Mouse (Mus musculus): ENCODE measurements around the gene Gas6. TPM values are rescaled to one million over a fixed set of nuclear protein-coding genes. Genes with fewer than 3 reads are reported as not detected.

The Gas6 gene
- total RNA-seq, 2 experiments from 2014 or later: 55.1 to 58.8 TPM

DNA sequence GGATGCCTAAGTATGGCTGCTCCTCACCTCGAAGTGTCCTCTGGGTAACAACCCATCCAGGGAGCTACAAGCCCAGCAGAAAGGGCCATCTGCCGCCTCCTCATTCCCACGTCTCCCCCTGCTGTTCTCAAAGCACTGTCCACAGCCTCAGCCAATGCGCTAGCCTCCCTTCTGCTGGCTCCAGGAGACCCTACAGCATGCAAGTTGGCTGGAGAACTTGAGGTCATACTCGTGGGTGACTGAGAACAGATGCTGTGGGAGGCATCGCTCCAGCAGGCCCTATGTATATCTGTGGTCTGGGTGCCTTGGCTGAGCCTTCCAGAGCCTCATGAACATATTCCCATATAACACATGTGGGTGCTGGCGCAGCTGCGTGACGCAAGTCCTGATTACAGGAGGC, 25.6 kb downstream of the Gas6 start:
- DNase-seq: no peak

DNA sequence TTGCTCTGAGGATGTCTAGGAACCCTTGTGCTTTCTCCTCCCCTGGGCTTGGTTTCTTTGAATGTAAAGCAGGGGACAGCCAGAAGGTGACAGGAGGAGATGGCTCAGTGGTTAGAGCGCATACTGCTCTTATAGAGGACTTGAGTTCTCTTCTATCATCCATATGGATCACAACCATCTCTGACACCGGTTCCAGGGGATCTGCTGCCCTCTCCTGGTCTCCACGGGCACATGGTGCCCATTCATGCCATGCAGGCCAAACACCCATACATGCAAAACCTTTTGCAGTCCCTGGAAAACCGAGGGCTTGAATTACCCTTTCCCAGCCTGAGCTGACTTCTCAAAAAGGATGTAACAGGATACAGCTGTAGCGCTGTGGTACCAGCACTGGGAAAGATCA, 27.3 kb downstream of the Gas6 start:
- intact Hi-C loops (cut with DNase I): no loop called here
- DNase-seq: peak in 1 of 2 experiments; percentile 4

More for the DNA sequence above, 25.6 kb downstream of the Gas6 start:
- intact Hi-C loops (cut with DNase I): no loop called here

- intact Hi-C loops (cut with DNase I): no loop called here
- peak in 1 of 2 experiments; percentile 2 for DNase-seq
These were observed 29.0 kb downstream of the Gas6 start for GRCm38 (mm10) chr8:13465324-13465723.

DNA sequence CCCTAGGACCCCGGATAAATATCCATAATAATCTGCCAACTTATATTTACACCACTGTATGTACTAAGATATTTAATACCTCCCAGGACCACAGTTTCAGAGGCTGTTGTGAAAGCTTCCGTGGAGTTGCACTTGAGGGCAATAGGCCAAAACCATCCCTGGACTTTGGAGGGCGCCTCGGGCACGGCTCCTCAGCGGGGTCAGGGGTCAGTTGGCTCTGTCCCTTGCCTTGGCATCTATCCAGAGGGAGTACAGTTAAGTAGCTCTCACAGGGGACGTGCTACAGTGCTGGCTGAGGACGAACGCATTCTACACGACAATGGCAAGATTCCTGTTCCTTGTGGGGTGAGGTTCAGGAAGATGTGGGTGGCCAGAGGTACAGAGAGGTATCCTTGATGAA, 31.9 kb downstream of the Gas6 start:
- peak in 1 of 2 experiments; percentile 23 for DNase-seq
- intact Hi-C loops (cut with DNase I): no loop called here

DNA sequence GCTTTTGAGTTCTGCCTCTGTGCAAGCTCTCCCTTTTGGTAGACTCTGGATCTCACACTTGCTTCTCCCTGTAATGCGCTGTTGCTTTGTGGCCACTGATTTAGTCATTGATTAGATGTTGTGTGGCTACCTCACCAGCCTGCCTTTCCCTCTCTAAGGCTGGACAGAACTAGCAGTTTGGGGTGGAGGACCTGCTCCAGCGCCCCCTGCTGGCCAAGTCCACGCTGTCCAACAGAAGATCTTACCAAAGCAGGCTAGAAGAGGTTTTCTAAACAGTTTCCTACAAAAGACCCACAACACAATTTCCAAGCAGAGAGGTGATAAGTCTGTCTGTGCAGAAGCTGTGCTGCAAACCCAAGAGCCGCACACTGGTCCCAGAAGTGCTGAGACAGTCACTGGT, 32.4 kb downstream of the Gas6 start:
- peak; percentile 70 to 79 for DNase-seq
- intact Hi-C loops (cut with DNase I): loop anchor here (1.0 kb wide), 1 partner anchor 50 kb away; no protein-coding TSS in a partner anchor

- peak in 1 of 2 experiments; percentile 4 for DNase-seq
- intact Hi-C loops (cut with DNase I): loop anchor here (1.0 kb wide), 1 partner anchor 49 kb away; no protein-coding TSS in a partner anchor
These were observed 33.1 kb downstream of the Gas6 start for GRCm38 (mm10) chr8:13461085-13461765.

- peak in 1 of 2 experiments; percentile 33 for DNase-seq
- intact Hi-C loops (cut with DNase I): loop anchor here (10.0 kb wide), 1 partner anchor 295 kb away; the partner anchor contains the start of gene Cdc16
These were observed 34.9 kb downstream of the Gas6 start for GRCm38 (mm10) chr8:13459431-13459830.

GRCm38 (mm10) chr8:13455295-13455694, 39.0 kb downstream of the Gas6 start:
- DNase-seq: peak in 1 of 2 experiments; percentile 40
- intact Hi-C loops (cut with DNase I): loop anchor here (2.0 to 10.0 kb wide), 2 partner anchors 94 to 300 kb away; partner anchors contain the start of gene Cdc16

GRCm38 (mm10) chr8:13454341-13455113, 39.8 kb downstream of the Gas6 start:
- intact Hi-C loops (cut with DNase I): loop anchor here (2.0 to 10.0 kb wide), 2 partner anchors 94 to 300 kb away; partner anchors contain the start of gene Cdc16
- DNase-seq: peak in 1 of 2 experiments; percentile 2

GRCm38 (mm10) chr8:13451747-13452277, 42.5 kb downstream of the Gas6 start:
- DNase-seq: no peak
- intact Hi-C loops (cut with DNase I): loop anchor here (10.0 kb wide), 1 partner anchor 303 kb away; the partner anchor contains the start of gene Cdc16

DNA sequence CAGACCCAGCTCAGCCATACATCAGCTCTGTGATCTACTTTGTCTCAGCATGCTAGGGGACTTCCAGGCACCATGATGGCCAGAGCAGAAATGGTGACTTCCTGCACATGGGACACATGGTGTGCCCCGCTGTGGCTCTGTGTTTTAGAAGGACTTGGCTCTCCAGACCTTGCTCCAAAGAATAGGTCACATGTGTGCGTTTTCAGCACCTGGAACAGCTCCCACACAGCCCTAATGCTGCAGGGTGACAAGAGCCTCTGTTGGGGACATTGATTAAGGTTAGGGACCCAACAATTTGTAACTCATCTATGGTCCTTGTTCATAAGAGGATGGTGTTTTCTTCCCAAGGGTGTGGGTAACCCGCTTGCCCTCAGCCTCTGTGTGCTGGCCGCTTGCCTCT, 46.1 kb downstream of the Gas6 start:
- DNase-seq: peak in 1 of 2 experiments; percentile 3
- intact Hi-C loops (cut with DNase I): no loop called here

GRCm38 (mm10) chr8:13446456-13446855, 47.8 kb downstream of the Gas6 start:
- DNase-seq: peak in 1 of 2 experiments; percentile 13
- intact Hi-C loops (cut with DNase I): no loop called here

DNA sequence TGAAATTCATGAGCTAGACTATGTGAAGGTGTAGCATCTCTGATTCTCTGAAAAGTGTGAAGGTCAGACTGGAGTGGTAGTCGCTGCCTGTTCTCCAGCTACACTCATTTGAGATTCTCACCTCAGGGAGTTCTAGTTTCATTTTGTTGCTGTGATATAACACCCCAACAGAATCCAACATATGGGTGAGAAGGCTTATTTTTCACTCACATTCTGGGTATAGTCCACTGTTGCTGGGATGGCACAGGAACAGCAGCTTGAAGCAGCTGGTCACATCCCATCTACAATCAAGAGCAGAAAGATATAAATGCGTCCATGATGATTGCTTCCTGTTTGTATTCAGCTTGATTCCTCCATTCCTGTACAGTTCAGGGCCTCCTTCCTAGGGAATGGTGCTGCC, 52.1 kb downstream of the Gas6 start:
- intact Hi-C loops (cut with DNase I): no loop called here
- no peak for DNase-seq

GRCm38 (mm10) chr8:13437531-13437930, 56.8 kb downstream of the Gas6 start:
- intact Hi-C loops (cut with DNase I): no loop called here
- DNase-seq: no peak

DNA sequence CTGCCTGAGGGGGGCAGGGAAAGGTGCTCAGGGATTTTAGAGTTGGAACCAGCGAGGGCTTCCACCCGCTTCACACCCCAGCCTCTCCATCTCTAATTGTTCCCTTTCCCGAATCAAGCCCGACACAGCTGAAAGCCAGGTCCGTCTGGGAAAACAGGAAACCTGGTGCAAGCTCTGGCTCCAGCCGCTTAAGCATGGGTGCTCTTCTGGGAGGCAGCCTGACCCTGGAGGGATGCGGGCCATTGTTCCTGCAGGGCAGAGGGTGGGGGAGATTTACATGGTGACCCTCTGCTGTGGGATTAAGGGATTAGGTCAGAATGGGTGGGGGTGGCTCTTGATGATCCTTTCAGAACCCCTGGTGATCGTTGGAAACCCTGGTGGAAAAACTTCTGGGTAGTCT, 58.2 kb downstream of the Gas6 start:
- no peak for DNase-seq
- intact Hi-C loops (cut with DNase I): no loop called here

- DNase-seq: no peak
- intact Hi-C loops (cut with DNase I): no loop called here
These were observed 59.4 kb downstream of the Gas6 start, which contains the start of gene Tmem255b for GRCm38 (mm10) chr8:13434889-13435288. Tmem255b (plus strand) TSS chr8:13435189.

DNA sequence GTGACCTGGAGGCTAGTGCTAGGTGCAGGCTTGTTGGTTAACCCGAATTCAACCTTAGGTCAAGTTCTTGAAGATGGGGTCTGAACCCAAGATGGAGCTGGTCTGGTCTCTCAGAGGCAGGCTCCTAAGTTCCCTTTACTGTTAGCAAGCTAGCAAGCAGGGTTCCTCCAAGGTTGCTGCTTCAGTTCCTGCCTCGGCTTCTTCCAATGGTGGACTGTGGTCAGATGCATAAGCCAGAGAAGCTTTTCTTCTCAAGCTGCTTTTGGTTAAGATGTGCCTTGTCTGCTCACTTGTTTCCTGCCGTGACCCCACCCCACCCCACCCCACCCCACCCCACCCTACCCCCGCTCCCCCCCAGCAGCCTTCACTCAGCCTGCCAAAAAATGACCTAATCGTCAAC, 61.2 kb downstream of the Gas6 start:
- intact Hi-C loops (cut with DNase I): no loop called here
- no peak for DNase-seq

DNA sequence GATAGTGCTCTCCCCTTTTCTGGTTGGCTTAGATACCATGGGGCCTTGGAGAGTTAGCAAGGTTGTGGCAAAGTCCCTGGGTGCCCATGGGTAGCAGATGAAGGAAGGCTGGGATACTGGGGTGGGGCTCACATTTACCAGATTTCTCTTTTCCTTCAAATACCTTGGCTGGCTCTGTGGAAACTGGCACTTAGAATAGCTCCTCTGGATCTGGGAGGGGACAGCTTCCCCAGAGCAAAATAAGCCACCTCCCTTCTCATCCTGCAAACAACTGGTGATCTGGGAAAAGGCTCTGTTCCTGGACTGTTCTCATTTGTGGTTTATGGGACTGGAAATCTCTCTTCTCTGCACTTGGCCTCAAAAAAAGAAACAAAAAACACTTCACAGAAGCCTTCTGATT, 63.4 kb downstream of the Gas6 start:
- DNase-seq: no peak
- intact Hi-C loops (cut with DNase I): no loop called here

GRCm38 (mm10) chr8:13430412-13430811, 63.9 kb downstream of the Gas6 start:
- intact Hi-C loops (cut with DNase I): no loop called here
- no peak for DNase-seq

DNA sequence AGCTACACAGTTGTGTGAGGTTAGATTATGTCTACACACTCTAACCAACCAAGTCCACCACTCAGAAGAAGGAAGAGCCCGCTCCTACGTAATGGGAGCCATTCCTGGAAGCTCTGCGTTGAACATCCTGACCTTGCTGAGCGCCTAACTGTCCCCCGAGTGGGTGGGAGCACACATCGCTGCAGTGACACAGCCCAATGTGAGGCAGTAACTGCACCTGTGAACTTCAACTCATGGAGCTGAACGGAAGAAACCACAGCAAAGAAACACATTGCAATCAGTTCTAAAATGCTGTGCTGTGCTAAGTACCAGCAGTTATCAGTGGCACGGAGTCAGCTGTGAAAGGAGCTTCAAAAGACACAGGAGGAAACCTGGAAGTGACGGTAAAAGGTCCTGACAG, 66.1 kb downstream of the Gas6 start:
- intact Hi-C loops (cut with DNase I): no loop called here

GRCm38 (mm10) chr8:13427351-13427750, 66.9 kb downstream of the Gas6 start:
- DNase-seq: no peak
- intact Hi-C loops (cut with DNase I): no loop called here

More for the DNA sequence above, 66.1 kb downstream of the Gas6 start:
- DNase-seq: no peak

Measured in gastrocnemius, postnatal 36 days (tissue).